Mouse (Mus musculus) liver, postnatal 0 days (tissue): ENCODE results near the gene Dqx1.

Source experiments
- CTCF ChIP-seq: sonication (generic); IDR thresholded peaks from 2 replicates; pipeline ENCODE4 v1.5.1; 2016; ENCODE audit warnings: antibody characterized with exemption, low read depth
- EP300 ChIP-seq: IDR thresholded peaks from 2 replicates; pipeline ENCODE4 v1.6.1; 2016; ENCODE audit warnings: antibody characterized with exemption, low read depth, mild to moderate bottlenecking

DNA sequence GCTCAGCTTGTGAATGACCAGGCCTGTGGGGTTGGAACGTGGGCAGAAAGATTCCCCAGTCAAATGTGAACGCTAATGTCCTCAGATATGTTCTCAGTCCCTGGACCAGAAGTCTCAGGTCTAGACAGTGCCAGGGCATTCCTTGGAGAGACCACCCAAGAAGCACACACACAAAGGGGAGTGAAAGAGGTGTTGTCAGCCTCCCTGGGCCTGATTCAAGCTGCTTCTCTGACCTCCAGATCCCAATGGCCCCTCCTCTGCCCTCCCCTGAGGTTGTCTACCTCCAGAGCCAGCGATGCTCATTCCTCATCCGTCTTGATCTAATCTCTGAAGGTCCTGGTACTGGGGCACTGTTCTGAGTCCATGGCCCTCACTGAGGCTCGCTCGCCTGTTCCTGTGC is 14.1 kb upstream of the Dqx1 start:
- TF ChIP-seq CTCF (no peak), EP300 (no peak)
